In genomic region chr13:94091366-94091765, GRCm38 (mm10) we compare ENCODE assay signal across 23 mouse cellular contexts.
"Had no signal": no experiment of that assay in that cellular context is flagged by ENCODE, and none has a peak within 500 bp of the region (broad histone marks: within the 10 kb centered on the region; RNA-seq: fewer than 3 reads in every experiment).

No protein-coding gene starts in this region.

- H3K4me3 ChIP-seq: heart, adult 2 months; heart, embryonic 13.5 days; heart, embryonic 15.5 days; hindbrain, embryonic 13.5 days; hindbrain, embryonic 15.5 days; layer of hippocampus, adult 2 months; left cerebral cortex, adult 2 months; limb, embryonic 10.5 days; limb, embryonic 12.5 days; liver, embryonic 13.5 days had no signal

- H3K9ac ChIP-seq: heart, embryonic 13.5 days; heart, embryonic 15.5 days; hindbrain, embryonic 13.5 days; hindbrain, embryonic 15.5 days; limb, embryonic 12.5 days; liver, embryonic 13.5 days had no signal

- H3K27me3 ChIP-seq: heart, embryonic 13.5 days; heart, embryonic 15.5 days; limb, embryonic 12.5 days; liver, embryonic 13.5 days had no signal

- ATAC-seq: hindbrain, postnatal 0 days; intestine, embryonic 16.5 days had no signal

- H3K27ac ChIP-seq: heart, adult 2 months; heart, embryonic 13.5 days; heart, embryonic 15.5 days; hindbrain, embryonic 13.5 days; hindbrain, embryonic 15.5 days; hindbrain, postnatal 0 days; layer of hippocampus, adult 2 months; left cerebral cortex, adult 2 months; limb, embryonic 10.5 days; limb, embryonic 12.5 days; liver, embryonic 13.5 days had no signal

- DNase-seq: gastrocnemius, postnatal 14 days; gastrocnemius, postnatal 36 days; heart, adult 11 months; heart, adult 2 months; heart, postnatal 14 days; heart, postnatal 36 days; kidney, adult 8-10 months; kidney, postnatal 10 days; kidney, postnatal 4 days; liver; liver, embryonic 13.5 days had no signal

- H3K9me3 ChIP-seq: heart, embryonic 13.5 days; heart, embryonic 15.5 days; hindbrain, embryonic 13.5 days; hindbrain, embryonic 15.5 days; limb, embryonic 10.5 days; liver, embryonic 13.5 days had no signal

- H3K4me2 ChIP-seq: heart, embryonic 11.5 days; heart, embryonic 13.5 days; heart, embryonic 15.5 days; hindbrain, embryonic 13.5 days; hindbrain, embryonic 15.5 days; limb, embryonic 12.5 days; liver, embryonic 11.5 days; liver, embryonic 13.5 days had no signal

- H3K36me3 ChIP-seq: heart, embryonic 15.5 days; hindbrain, embryonic 13.5 days; hindbrain, embryonic 15.5 days; liver, embryonic 13.5 days had no signal
